Mouse (Mus musculus) granulocyte monocyte progenitor cell, adult 5-6 weeks (primary cell): ENCODE data around the gene Wnt2. TPM values are rescaled to one million over a fixed set of nuclear protein-coding genes. Genes with fewer than 3 reads are reported as not detected.

Experiments used
- ATAC-seq: replicated peaks from 2 replicates; pipeline ENCODE4 v1.8.0; 2016; ENCODE audit warnings: mild to moderate bottlenecking, moderate TSS enrichment, inconsistent platforms; ENCODE audit not compliant: poor library complexity, severe bottlenecking
- total RNA-seq, 2 experiments: library from RNA; stranded (forward) in 1 of 2; stranded (reverse) in 1 of 2; fragments of 200-712, 200-1000 nt in 1 of 2; fragments of >200 nt in 1 of 2; fragmentation: Nextera tagmentation in 1 of 2; gene quantifications; 2 replicates each; pipeline ENCODE4 v1.2.3; 2014 to 2017

The Wnt2 gene
- total RNA-seq (2014; fragmentation: Nextera tagmentation), result not detected in 2 replicates
- total RNA-seq (2017), result not detected in 2 replicates

DNA sequence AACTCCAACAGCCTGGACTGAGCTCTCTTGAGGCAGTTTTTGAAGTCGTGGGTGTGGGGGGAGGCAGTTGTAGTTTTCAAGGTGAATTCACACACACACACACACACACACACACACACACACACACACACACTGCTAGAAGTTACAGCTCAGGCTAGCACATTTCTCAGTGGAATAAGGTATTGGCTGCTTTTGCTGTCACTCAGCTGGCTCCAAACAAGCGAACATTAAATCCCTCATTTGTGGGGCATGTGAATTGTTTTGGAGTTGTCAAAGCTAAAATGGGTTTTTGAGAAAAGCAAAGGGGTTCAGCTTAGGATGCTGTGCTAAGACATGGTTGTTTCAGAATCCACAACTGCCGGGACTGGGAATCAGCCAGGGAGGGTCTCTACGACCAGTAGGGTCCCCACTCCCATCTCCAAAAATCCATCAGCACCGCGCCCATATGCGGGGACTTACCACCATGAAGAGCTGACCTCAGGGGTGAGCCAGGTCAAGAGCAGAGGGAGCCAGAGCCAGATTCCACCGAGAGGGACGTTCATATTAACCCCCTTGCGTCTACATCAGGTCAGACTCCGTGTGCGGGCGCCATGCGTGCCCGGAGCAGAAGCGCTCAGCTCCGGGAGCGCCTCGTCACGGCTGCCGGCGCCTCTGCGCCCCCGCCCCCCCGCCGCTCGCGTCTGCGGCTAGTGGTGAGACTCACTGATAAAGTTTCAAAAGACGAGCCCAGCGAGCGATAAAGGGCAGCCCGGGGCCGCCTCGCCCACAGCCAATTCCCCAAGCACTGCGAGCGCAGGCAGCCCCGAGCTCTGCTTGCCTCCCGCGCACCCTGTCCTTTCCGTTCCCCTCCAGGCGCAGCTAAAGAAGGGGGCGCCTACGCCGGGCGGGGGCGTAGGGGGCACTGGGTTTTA is at the start of gene Wnt2:
Gene Wnt2, minus strand, starts transcription at position 840 of the 911 bp plus-strand sequence.
- peak; percentile 57; the same call in 1 of the 2 replicates for ATAC-seq

DNA sequence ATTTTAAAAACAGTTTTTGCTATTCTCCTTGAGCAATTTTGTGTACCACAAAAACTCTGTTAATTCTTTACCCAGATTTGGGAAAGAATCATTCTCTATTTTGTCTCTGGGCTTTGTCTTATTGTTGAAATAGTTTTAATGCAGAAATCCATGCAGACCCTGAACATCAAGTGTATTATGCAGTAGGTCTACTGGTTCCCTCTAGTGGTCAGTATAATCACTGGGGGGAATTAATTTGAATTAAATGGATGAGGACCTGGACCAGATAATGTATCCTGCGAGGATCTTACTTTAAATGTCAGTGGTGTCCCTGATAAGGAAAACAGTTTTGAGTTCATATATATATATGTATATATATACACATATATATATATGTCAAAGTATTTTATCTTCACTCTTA is 48.2 kb upstream of the Wnt2 start:
- ATAC-seq, result peak; percentile 71

DNA sequence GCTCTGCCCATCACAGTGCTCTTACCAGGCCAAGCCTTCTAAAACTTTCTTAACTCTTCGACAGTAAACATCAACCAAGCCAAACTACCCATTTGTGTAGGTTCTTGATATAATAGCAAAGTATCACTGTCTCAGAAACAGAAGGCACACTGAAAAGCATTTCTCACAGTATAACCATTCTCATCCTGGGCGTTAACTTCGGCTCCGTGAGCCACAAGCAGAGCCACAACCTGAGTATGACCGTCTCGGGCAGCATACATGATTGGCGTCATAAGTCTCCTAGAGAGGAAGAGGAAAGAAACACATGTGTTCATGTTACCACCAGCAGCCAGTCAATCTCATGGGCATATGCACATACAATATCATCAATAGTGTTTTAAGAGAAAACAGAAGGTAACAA is 46.6 kb upstream of the Wnt2 start:
- ATAC-seq, result no peak

DNA sequence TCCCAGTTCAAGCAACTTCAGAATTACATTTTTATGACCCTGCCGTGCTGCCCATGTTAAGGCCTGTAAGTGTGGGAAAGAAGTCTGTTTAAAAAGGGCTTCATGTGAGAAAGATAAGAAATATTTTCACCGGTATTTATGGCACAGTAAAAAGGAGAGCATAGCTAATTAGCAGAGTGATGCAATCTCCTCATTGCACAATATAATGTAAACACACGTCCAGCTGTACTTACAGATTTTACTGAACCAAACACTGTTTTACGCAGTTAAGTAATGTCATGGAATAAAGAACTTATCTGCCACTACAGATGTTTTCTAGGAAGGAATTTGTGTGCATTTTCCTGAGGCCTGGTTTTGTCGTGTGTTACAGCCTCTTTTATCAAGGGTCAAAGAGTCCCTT is 46.2 kb upstream of the Wnt2 start:
- peak; percentile 78 for ATAC-seq

DNA sequence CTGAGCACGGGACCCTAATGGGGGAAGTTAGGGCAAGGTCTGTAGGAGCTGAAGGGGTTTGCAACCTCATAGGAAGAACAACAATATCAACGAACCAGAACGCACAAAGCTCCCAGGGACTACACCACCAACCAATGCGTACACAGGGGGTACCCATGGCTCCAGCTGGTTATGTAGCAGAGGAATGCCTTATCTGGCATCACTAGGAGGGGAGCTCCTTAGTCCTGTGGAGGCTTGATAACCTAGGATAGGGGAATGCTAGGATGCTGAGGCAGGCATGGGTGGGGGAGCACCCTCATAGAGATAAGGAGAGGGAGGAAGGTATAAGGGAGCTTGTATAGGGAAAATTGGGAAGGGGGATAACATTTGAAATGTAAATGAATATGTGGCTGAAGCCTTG is 27.5 kb upstream of the Wnt2 start:
- no peak for ATAC-seq

DNA sequence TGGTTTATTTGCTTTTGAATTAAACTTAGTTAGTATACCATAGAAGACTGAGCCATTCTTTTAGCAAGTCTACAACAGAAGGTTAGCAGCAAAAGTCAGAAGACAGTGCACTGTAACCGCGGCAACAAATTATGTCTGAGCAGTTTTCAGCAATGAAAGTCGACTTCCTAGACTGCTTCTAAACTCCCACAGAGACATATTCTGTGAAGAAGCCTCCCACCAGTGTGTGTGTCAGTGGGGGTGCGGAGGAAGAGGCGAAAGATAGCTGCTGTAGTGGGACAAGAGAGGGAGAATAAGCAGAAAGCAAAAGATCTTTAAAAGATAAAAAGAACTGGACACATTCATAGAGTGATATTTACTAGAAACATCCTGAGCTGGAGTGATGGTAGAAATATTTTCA is 21.3 kb upstream of the Wnt2 start:
- no peak for ATAC-seq

DNA sequence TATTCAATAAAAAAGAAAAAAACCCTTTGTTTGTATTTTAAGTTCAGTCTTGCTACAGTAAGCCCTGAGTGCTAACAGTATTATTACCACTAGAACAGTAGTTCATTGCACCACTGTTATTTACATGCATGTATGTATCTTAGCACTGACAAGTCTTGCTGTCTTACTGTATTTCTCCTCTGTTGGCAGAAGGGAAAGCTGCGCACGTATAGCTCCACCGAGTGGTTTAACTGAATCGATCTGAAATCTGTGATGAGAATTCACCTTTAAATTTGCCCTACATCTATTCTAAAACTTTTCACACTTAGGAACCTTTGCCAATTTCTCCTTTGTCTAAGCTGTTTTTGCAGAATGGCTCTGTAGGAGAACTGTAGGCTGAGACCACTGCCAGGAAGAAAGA is 13.9 kb upstream of the Wnt2 start:
- ATAC-seq, result no peak

DNA sequence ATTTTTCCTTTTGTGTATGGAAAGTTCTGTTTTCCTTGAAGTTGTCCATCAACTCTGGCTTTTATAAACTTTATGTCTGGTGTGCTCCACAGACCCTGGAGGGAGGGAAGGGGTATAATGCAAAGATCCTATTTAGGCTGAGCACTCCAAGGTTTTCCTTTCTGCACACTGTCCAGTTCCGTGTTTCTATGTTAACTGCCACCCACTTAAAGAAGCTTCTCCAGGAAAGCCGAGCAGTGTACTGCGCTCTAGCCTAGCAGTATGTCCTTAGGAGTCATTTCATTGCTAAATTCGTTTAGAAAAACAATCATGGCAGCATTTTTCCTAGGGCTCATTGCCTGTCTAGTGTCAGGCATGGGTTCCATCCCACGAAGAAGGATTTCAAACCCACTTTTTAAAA is 12.8 kb upstream of the Wnt2 start:
- no peak for ATAC-seq

DNA sequence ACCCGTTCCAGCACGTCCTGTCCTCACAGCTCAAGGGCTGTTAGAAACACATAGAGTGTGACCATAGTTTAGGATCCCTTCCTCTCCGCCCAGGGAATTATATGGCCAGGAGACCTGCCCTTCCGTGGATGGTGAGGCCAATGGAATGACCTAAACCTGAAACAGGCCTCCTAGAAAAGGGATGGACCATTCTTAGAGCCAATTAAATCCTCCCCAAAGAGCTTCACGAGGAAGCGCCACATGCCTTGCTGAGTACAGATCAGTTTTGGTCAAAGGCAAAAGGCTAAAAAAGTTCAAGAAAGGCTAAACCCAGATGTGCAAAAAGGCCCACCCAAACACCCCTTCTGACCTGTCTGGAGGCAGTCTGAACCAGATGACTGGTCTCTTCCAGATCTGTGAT is 1.9 kb upstream of the Wnt2 start:
- ATAC-seq, result no peak

DNA sequence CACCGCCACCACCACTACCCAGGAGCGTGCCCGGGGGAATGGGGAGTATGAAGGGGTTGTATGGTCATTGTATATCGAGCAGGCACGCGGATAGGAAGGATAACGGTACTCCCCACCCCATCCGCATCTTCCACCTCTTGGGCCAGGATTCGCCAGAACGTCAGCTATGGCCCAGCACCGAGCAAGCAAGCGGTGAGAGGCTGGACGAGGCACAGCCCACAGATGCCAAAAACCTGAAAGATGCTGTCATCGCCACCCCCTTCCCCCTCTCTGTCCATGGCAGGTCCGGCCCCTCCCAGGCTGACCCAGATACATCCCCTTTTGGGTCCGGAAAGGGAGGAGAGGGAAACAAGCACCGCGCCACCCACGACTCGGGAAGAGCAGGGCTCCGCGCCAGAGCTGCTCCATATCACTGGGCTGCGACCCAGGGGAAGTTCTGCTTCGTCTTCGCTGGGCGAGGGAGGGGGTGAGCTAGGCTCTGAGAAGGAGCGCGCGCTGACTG is 1.2 kb upstream of the Wnt2 start:
- peak; percentile 79 for ATAC-seq

DNA sequence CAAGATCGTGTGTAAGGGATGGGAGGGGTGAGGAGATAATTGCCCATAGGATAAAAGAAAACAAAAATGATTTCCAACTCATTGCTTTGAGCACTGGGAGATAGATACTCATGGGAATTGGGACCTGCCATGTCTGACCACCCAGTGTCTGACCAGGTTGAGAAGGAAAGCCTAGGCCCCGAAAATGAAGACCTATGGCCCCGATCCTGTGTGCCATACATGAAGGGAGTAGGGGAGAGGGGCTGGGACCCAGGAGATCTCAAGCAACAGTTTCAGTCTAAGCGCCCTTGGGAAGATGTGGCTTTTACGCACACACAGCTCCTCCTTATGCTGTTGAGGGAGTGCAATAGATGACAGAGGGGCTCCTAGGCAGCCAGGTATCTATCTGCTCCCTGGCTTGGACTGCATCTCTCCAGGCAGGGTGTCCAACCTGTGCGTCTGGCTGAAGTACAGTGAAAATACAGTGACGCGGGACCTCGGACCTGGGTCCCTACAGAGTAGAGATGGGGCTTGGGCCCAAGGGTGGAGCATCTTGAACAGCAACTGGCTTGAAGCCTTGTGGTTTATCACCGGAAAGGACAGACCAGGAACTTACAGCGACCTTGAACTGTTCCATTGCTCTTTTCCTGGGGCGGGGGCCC is 603 bp upstream of the Wnt2 start:
- 0 out of 2 replicates have a peak, but pooled peaks have one; percentile 2 for ATAC-seq

DNA sequence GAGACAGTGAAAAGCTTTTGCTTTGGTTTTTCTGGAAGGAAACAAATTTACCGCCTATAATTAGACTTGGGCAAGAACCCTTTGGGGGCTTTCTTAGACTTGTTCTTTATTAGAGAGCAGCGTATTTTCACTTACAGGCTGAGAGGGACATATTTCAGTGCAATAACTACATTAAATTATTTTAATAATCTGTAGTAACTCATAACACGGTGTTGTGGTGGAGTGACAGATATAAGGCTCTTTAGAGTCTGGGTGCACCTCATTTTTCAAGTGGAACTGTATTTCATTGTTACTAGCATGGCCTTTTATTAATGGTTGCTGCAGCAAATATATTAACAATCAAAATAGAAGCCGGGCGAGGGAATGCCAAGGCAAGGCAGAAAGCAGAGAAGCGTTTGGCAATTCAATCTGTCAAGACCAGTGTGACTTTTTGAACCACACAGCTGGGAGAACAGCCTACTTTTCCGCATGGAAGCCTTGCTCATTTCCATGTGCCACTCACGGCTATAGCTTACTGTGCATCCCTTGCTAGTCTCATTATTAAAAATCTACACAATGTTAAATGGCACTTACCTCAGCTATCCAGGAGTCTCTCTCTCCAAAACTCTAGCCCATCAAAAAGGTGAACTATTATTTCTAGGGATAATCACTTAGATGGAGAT is 6.1 kb downstream of the Wnt2 start:
- ATAC-seq, result no peak

DNA sequence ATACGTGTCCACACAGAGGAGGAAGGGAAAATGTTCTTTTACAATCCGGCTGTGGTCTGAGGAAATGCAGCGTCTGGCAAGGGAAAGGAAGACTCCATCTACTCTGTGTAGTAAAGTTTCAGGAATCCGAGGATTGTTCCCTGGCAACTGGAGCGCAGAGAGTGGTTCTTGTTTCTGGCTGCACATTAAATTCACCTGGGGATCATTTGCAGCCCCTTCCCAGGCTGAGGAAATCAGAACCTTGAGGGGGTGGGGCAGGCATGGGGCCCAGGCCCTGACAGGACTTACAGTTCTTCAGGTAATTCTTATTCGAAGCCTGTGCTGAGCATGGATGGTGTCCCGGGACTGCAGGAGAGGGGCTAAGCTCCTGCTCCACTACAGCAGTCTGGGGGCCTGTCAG is 17.0 kb downstream of the Wnt2 start:
- ATAC-seq, result no peak

DNA sequence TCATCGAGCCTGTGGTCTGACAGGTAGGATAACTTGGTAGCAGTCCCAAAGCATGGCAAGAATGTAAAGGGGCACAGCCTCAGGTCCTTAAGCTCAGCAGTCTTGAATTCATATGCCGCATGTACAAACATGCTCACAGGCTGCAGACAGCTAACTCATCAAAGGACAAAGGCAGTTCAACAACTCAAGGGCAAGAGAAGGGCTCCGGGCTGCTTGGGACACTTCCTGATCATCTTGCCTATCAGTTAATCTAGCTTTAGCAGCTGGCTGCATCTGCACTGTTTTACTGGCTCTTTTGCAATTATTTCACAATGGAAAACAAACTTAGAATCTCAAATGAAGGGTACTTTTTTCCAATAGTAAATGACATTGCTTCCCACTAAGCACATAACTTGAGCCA is 23.0 kb downstream of the Wnt2 start:
- peak; percentile 71 for ATAC-seq

DNA sequence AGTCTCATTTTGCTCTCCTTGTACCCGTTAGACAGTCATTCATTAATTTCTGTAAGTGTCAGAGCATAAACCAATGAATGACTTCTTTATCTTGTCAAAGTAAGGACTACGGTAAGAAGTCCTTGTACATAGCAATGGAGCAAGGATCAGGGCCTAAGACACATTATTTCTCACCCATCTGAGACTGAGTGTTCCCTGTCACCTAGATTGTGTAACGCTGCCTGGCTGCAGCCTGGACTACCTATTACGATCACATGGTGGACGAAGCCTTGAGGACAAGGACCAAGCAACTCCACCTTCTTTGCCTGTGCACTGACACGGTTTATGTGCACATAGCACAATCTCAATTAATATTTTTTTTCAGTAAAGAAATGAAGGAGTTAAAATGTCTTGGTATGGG is 28.3 kb downstream of the Wnt2 start:
- ATAC-seq, result no peak

DNA sequence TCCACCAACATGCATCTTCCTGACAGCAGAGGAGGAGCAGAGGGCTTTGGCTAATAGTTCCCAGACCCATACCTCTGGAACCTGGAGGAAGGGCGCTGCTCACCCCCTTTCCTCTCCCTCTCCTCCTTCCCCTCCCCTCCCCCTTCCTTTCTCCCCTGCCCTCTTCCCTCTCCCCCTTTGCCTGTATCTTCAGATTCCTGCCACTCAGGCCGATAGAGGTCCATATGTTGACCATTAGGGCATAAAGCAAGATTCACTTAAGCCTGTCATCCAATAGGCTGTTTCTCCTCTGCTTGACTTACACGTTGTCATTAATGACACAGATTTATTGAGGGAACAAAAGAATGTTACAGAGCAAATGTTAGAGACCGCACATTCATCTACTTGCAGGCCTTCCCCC is 31.9 kb downstream of the Wnt2 start:
- ATAC-seq, result no peak

DNA sequence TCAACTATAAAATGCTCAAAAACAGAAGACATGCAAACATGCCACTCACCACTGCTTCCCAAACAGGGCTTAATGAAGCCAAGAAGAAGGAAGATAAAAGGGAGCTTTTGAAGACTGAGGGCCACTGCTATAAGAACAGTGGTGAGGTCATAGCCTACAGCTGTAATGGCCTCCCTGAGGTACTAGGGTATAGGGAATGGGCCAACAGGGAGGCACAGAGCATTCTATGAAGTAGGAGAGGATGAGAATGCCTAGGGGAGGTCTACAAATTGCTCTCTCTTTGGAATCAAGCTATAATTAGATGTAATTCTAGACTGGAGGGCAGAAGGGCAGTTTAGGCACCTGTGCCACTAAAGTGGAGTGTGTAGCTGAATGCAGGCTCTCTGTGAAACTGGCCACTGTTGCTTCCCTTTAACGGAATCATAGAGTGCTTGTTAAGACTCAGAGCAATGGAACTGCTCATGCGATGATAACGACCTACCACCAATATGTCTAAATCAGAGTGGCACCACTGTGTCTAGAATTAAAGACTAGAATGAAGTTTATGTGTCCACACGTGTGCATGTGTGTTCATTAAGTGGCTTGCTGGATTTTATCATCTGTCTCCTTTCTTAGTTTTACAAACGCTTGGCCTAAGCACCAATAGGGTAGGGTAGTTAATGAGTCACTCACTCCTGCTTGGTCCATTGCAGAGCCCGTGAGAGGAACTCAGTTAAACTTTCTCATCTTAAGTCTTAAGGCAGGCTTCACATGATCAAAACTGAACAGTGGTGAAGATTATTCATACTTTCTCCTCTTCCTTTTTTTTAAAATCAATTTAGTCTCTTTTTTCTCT is 35.2 kb downstream of the Wnt2 start:
- ATAC-seq, result no peak

DNA sequence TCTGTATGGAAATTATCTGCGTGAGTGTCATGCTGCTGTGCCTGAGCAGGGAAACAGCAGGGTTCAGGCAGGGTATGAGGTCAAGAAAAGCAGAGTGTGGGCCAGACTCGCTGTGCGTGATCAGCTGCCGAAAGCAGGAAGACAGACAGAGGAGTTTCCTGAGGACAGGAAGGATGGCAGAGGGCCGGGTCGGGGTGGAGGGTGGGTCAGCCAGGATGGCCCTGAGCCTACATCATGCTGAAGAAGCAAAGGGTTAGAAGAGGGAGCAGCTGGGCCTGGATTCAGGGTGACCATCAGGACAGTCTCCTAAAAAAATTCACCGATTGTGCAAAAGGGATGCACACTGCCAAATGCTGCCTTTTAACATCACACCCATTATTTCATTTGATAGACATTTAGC is 38.8 kb downstream of the Wnt2 start:
- no peak for ATAC-seq

DNA sequence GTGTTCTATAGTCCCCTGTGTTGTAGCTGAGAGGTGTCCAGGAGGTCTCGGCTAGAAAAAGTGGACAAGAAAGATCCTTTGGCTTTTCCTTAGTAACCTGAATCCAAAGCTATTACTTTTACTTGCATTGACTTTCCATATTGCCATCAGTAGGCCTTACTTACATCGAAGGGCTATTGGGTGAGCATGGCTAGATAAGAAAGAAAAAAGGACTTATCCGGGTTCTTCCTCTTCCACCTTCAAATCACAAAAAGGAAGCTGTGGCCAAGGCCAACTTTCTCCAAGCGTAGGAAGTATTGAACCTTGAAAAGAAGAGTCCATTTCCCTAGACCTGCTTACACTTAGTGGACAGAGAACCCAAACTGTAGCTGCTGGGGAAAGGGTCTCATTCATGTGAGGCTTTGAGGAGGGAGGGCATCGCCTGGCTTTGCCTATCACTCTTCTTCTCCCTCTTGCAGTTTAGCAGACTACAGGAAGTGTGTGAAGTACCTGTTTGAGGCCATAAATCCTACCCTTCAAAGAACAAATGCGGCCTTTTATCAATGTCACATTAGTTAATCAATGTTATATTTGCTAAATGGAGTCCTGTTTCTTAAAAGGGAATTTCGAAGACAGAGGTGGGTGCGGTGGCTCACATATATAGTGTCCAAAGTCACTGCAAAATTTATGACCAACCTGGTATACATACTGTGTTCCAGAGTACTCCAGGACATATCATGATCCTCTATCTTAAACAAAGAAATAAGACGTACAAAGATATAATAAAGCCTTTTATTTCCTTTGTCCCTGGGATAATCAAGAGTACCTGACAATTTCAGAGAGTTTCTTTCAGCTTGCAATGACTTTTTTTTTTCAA is 40.0 kb downstream of the Wnt2 start:
- ATAC-seq, result no peak
